Mouse (Mus musculus) layer of hippocampus, postnatal 36 days (tissue): ENCODE results near the gene Cdca5. TPM values are rescaled to one million over a fixed set of nuclear protein-coding genes. Genes with fewer than 3 reads are reported as not detected.
"Not testable (repeated sequence)": the region's sequence is repeated elsewhere in the genome, so short reads cannot be mapped to it uniquely, and the experiment has no call there.

Source experiments
- DNase-seq, 2 experiments: peaks; one replicate each; pipeline ENCODE4 v3.0.0; 2022
- total RNA-seq, 2 experiments: library from RNA; stranded (reverse); gene quantifications; 2 replicates each; pipeline ENCODE4 v1.2.3; 2021

Gene Cdca5
- total RNA-seq, result under 1 TPM; 0.17 to 0.43 TPM

DNA sequence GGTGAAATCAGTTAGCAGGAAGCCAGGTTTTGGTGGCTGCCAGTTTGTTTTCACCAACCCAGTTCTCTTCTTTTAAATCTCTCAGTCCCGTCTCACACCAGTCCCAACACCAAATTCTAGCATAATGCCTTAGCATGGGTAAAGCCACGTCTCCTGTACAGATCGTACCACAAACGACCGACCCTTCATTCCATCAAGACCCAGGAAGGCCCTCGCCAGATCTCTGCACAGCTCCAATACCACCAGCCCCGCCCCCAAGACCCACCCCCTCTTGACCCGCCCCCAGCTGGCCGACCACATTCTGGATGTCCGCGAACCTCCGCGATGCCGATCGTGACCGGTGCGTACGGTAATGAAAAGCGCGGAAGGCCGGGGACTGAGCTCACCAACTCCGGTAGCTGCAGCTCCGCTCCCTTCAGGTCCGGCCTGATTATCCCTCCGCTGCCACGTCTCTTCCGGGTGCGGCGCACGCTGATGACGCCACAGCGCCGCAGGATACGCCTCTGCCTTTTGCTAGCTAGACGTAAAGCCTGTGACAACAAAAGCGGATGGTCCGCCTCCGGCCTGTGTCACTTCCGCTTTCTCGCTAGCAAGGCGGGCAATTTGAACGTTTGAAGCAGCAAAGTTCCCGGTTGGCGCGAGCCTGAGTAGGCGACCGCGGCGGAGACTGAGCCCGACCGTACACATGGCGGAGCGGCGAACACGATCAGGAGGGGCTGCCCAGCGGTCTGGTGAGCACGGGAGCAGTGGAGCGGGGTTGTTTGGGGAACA, at the start of gene Cdca5, which contains the start of gene Zfpl1:
Cdca5 (plus strand) TSS at position 506 of the 771 bp plus-strand sequence.
Zfpl1 (minus strand) TSS at position 479 of the 771 bp plus-strand sequence.
- peak; percentile 96 for DNase-seq

DNA sequence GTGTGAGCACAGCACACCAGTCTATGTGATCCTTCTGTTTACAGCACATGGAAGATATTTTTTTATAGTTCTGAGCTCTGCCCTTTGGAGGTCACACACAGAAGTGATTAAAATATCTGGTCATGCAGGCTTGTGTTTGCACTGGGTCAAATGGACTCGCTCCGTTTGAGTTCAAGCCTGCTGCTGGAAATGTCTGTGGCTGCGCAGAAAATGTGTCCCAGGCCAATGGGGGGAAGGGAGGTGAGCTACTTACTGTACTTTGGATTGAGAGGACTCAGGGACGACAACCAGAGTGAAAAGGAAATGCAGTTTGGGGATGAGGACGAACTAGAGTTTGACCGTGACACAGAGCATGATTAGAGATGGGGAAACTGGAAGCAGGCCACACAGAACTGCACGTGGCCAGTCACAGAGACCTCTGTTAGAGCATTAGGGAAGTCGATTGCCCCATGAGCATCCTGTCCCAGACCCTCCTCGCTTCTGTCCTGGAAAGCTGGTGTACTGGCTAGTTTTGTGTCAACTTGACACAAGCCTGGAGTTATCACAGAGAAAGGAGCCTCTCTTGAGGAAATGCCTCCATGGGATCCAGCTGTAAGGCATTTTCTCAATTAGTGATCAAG, 48.7 kb upstream of the Cdca5 start:
- DNase-seq, result no peak

DNA sequence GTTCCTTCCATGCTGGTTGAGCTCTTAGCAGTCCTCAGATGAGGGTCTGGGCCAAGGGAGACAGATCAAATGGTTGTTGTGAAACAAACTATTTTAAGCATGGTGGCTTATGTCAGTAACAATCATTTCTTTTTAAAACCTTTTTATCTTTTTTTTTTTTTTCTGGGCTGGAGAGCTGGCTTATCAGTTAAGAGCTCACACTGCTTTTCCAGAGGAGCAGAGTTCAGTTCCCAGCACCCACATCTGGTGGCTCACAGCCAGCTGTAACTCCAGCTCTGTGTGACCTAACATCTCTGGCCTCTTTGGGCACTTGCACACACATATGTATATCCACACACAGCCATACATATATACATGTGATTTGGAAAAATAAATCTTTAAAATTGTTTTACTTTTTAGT, 47.1 kb upstream of the Cdca5 start:
- no peak for DNase-seq

DNA sequence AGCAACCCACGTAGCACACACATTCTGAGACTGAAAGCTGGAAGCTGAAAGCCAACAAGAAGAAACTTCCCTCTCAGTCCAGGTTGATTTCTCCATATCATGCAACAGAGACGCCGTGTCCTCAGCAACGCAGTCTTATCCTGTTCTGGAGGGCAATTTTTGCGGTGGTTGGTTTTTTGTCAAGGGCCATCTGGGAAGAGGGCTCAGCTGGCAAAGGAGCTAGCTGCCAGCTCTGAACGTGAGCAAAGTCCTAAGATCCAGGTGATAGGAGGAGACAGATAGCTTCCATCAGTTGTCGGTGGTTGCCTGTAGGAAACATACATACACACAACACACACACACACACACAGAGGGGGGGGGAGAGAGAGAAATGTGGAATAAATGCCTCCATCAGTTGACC, 46.5 kb upstream of the Cdca5 start:
- no peak for DNase-seq

DNA sequence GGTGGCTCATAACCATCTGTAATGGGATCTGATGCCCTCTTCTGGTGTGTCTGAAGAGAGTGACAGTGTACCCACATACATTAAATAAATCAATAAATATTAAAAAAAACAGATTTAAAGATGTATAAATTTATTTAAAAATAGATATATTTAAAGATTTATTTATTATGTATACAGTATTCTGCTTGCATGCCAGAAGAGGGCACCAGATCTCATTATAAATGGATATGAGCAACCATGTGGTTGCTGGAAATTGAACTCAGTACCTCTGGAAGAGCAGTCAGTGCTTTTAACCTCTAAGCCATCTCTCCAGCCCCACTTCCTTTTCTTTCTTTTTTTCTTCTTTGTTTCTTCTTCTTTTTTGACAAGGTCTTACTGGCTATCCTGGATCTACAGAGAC, 44.8 kb upstream of the Cdca5 start:
- DNase-seq, result no peak

DNA sequence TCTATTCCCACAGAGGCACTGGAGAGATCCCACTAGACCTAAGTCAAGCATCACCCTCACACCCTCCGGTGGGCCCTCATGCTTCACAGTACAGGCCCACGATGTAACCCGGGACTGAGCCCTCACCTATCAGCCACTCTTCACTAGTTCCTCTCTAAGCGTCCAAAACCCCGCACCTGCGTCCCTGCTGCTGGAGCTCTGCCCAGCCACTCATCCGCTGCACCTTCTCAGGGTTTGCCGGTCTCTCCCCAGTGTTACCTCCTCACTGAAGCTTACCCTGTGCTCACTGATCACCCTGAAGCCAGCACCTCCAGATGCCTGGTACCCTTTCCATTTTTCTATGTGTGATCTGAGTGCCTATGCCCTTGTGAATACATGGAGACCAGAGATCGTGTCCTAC, 42.5 kb upstream of the Cdca5 start:
- no peak for DNase-seq

DNA sequence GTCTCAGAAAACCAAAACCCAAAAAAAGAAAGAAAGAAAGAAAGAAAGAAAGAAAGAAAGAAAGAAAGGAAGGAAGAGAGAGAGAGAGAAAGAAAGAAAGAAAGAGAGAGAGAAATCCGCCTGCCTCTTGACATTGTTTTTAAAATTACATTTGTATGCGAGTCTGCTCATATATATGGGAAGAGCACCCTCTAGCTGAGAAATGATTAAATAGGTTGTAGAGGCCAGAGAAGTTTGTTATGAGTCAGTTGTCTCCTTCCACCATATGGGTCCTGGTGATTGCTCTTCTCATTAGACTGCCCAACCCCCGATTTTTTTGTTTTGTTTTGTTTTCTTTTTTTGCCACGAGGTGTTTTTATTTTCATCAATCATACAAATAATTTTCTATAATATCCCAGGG, 40.7 kb upstream of the Cdca5 start:
- not testable (repeated sequence) for DNase-seq

DNA sequence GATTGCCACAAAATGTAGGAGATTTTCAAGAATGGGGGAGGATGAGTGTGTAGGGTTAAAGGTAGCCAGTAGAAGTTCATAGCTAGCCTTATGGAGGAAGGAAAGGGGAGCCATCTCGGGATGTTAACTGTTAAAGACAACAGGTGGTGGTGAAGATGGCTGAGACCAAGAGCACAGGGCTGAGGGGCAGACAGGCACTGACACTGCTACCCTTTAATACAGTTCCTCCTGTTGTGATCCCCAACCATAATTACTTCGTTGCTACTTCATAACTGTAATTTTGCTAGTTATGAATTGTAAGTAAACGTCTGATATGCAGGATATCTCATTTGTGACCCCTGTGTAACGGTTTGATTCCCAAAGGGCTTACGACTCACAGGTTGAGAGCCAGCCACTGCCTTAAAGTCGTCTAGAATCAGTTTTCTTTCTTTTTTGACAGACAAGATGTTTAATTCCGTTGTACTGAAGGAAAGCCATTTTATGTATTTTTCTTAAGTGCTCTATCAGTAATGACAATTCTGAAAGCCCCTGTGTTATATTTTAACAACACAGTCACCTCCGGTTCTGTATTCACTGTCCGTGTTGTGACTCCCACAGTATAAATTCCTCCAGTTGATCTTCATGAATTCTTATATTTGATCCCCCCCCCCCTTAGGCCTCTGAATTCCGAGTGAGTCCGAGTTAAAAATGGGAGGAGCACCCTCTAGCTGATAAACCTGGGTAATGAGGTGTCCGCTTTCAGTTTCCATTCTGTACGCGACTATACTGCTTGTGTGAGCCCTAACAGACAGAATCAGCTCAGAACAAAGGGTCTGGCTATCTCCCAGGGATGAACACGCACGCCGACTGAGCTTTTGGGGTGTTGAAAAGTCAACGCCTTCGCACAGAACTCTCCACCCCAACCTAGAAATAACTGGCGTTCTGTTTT, 39.2 kb upstream of the Cdca5 start:
- DNase-seq, result no peak

DNA sequence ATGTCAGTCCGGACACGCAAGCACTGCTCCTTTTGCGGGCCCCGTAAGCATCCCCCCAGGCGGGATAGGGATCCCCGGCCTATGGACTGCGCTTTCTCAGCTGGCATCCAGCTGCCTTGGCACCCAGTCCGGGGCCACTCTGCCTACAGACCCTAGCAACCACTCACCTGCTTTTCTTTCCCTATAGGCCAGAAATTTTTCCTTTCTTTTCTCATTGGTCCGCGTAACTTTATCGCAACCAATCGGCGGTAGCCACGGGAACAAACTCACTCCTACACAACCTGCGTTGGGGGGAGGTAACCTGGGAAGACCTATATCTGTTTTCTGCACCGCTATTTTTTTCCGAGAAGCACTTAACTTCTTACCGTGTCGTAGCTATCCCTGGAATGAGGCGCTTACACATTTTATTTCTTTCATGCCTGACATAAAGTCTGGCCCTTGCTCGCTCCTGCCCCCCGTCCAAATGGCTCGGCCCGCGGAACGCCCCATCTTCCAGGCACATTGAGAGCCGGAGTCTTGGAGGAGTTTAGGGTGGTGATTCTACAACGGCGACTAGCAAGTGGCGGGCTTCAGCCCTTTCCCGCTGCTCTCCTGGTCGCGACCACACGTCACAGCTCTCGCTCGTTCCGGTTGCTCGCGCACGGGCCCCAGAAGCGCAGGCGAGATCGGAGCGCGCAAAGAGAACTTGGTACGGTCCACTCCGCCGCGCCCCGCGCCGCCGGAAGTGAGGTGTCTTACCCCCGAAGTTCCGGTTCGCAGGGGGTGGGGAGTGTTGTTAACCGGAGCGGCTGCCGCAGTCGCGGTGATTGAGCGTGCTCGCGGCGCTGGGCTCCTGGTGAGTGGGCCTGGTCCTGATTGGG, 38.3 kb upstream of the Cdca5 start, which contains the start of gene Syvn1:
Syvn1 (plus strand) TSS at position 283 of the 860 bp plus-strand sequence.
- DNase-seq, result peak; percentile 90 to 92

DNA sequence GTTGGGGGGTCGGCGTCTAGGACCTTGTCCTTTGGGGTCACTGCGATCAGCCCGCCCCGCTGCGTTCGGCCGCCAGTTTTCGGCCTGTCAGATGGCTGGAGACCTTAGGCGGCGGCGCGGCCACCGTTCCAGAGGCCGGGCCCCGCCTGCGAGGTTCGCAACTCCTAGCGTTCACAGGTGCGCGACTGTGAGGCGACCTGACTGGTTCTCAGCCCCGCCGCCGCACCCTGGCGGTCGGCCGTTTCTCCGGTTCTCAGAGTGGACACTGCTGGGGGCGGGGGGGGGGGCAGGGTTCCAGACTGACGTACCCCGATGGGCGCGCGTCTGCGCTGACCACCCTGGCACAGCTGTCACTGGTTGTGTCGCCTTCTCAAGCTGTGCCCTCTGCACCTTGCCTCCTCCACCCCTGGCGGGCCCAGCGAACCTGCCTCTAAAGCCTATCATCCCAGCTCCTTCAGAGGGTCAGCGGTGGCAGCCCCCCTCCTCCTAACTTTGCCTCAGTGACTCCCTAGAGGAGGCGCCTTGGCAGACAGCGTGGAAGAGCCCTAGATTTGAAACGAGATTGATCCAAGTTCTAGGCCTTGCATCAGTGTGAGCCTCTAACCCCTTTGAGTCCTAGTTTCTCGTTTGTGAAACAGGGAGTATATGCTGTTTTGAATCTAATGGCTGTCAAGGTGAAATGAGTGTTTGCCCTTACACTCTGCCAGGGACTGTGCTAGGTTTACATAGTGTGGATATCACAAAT, 37.5 kb upstream of the Cdca5 start:
- no peak for DNase-seq

DNA sequence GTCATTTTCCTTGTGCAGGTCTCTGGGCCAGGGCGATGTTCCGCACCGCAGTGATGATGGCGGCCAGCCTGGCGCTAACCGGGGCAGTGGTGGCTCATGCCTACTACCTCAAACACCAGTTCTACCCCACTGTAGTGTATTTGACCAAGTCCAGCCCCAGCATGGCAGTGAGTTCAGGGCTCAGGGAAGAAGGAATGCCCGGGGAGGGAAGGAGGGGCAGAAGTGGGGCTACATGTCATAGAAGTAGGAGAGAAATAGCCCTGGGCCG, 37.0 kb upstream of the Cdca5 start:
- DNase-seq, result no peak

DNA sequence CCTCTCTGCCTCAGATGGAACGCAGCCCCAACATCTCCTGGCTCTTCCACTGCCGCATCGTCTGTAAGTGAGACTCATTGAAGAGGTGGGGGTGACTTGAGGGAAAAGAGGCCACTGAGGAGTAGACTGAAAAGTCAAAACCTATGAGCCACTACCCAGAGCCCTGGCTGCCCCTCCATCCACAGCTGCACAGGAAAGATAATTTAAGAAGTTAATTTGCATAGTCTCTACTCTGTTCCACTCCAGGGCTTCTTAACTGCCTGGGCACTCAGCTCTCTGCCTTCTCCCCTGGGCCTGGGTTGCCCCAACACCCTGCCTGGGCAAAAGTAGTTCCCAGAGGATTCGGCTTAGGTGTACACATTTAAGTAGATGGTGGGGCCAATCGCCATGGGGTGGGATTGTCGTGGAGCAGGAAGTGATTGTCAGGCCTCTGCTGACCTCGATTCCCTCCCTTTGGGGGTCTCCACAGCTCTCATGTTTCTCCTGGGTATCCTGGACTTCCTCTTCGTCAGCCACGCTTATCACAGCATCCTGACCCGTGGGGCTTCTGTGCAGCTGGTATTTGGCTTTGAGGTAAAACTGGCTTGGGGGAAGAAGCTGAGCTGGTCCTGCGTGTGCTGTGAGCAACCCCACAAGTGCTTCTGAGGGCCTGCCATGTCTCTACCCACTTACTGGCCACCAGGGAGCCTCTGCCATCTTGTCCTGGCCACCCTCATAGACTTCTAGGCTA, 35.9 kb upstream of the Cdca5 start:
- DNase-seq, result no peak

DNA sequence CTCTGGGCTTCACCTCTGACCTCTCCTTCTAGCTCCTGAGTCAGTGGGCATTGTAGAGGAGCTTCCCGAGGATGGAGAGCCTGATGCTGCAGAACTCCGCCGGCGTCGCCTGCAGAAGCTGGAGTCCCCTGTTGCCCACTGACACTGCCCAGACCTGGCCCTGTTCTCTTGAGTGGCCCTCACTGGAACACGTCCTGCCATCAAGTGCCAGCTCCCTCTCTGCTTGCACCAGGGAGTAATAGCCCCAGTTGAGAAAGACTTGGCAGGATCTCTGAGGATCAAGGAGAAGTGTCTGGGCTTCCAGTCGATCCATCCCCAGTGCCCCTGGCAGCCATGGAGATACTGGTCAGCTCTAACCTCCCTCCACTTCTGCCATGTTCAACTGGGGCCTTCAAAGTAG, 32.3 kb upstream of the Cdca5 start:
- DNase-seq, result no peak

DNA sequence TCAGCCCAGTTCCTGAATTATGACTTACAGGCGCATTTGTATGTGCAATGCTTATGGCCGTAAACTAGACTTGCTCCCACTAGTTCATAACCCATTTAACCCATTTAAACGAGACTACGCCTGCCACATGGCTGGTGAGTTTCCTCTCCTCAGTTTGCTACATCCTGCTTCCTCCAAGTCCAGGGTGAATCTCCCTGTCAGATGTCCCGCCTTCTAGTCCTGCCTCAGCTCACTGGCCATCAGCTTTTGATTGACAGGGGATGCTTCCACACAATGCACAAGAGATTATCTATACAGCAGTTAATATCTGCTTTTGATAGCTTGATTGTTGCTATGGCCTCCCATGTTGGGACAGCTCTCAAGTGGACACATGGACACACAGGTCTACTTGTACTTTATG, 30.5 kb upstream of the Cdca5 start:
- DNase-seq, result no peak

DNA sequence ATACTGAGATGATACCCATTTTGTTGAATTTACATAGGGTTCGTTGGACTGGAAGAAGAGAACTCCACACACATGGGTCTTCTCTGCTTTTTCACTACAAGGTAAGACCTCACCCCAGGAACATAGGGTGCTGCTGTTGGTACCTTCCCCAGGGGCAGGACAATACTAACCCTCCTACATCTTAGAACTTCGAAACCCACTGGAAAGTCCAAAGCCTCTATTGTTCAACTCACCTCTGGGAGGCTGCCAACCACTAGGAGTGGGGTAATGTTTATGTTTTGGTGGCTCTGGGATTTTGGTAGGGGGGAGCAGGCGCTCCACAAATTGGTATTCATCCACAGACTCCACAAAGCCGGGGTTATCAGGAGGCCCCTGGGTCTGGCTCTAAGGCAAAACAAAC, 28.1 kb upstream of the Cdca5 start:
- DNase-seq, result no peak

DNA sequence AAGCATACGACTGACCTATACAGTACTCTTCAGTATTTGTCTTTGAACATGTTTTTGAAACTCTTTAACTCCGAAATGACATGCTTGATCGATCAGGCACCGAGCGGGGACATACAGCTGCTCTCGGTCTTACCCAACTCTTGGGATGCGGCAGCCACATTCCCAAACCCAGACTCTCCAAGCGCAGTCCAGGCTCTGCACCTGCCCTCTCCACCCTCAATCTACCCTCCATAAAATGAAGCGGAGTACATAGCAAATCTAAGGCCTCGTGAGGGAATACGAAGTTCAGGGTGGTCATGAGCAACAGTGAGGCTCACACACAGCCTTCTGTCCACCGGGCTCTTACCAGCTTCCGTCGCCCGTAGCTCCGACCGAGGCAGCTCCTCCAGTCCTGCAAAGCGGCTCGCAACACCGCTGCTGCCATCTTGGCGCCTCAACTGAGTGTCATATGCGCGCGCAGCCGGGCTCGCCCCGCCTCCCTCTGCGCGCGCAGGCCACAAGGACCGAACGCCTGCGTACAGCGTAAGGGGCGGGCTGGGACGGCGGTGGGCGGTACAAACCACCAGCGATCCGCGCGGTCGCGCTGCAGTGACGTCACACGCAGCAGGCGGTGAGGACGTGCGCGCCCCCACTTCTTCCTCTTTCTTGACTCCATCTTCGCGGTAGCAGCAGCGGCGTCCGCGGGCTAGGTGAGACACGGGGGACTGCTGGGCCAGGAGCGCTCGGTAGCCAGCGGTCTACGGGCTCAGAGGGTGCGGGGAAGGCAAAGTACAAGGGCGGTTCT, 27.3 kb upstream of the Cdca5 start, which contains the start of the genes Mrpl49 and Fau:
Mrpl49 (minus strand) TSS at position 473 of the 784 bp plus-strand sequence.
Fau (plus strand) TSS at position 532 of the 784 bp plus-strand sequence.
- peak; percentile 98 to 99 for DNase-seq

DNA sequence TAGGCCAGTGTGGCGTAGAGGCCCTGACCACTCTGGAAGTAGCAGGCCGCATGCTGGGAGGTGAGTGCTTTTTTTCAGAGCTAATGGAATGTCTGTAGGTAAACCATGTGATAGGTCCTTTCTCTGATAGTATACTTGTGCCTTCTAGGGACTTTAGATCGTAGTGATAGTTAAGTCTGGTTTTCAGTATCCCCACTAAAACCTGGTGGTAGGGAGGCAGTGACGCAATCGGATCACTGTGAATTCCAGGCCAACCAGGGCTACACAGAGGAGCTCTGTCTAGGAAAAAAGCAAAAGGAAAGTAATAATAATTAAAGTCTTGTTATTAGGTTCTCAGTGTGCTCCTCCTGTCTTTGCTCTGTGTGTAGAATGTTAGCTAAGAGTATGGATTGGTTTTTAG, 26.3 kb upstream of the Cdca5 start:
- DNase-seq, result no peak

DNA sequence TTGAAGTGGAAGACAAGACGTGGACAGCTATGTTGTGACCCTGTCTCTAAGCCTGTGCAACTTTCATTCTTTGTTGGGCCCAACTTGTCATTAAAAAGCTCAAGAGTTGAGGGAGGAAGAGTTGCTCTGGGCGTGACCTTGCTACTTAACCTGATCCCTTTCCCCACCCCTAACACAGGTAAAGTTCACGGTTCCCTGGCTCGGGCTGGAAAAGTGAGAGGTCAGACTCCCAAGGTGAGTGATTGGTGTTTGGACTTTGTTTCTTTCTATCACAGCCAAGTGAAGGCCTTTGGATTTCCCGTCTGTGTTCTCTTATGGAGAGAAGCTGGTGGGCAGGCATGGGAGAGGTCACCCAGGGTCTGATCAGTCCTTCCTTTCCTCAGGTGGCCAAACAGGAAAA, 25.8 kb upstream of the Cdca5 start:
- no peak for DNase-seq

DNA sequence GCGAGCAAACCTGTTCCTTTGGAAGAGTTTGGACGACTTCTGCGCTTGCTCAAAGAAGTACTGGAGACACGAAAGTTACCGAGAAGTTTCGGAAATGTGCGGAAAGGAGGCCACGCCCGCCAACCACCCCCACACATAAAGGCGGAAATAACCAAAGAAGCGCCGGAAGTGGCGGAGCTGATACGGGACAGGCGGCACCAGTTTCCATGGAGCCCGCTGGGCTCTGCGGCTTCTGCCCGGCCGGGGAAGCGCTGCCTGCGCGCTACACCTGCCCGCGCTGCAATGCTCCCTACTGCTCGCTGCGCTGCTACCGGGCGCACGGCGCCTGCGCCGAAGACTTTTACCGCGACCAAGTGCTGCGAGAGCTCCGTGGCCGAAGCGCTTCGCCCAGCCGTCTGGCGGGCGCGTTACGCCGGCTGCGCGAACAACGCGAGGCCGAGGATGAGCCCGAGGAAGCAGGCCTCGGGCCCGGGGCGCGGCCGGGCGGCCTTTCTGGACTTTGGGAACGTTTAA, 23.7 kb upstream of the Cdca5 start, which contains the start of gene Znhit2:
Znhit2 (plus strand) TSS at position 172 of the 513 bp plus-strand sequence.
- peak; percentile 93 to 94 for DNase-seq
